ENCODE assay signal across 18 mouse cellular contexts in genomic region chr3:157616949-157617348, GRCm38 (mm10). TPM values are rescaled to one million over a fixed set of nuclear protein-coding genes. Genes with fewer than 3 reads are reported as not detected.
DNase-seq lines count a peak whose midpoint lies in the region; ATAC-seq lines count a peak whose summit lies in the region.
"Had no signal": no experiment of that assay in that cellular context is flagged by ENCODE, and none has a peak within 500 bp of the region (broad histone marks: within the 10 kb centered on the region; RNA-seq: fewer than 3 reads in every experiment).

No protein-coding gene starts in this region.

- peak; percentile 39 for DNase-seq in CD4-positive helper T cell, adult 2 months (ENCODE audit: low read depth, low spot score)
- peak; percentile 75 for DNase-seq in thymus, postnatal 0 days (ENCODE audit: low spot score)
- DNase-seq in lung, postnatal 25 days (ENCODE audit: low spot score), result no peak
- DNase-seq in urinary bladder, postnatal 14 days (ENCODE audit: low spot score), result no peak
- no peak for DNase-seq in ovary, postnatal 36 days (ENCODE audit: low spot score)
- DNase-seq: adrenal gland, postnatal 25 days; cerebellum, adult 11 months; gastrocnemius, postnatal 25 days; kidney, postnatal 10 days had no signal

- H3K9ac ChIP-seq in liver, embryonic 12.5 days, result no peak overlapping the region
- H3K9ac ChIP-seq: embryonic facial prominence, embryonic 15.5 days; forebrain, embryonic 15.5 days; limb, embryonic 13.5 days; midbrain, embryonic 13.5 days had no signal

- peak; percentile 39 for ATAC-seq in CD4-positive, CD25-positive, alpha-beta regulatory T cell, adult 4 months
- 0 out of 2 replicates have a peak, but pooled peaks have one; percentile 54 for ATAC-seq in liver, embryonic 12.5 days
- ATAC-seq: forebrain, embryonic 15.5 days; intestine, embryonic 16.5 days; midbrain, embryonic 13.5 days had no signal

- no peak overlapping the region for H3K27ac ChIP-seq in liver, embryonic 12.5 days
- H3K27ac ChIP-seq: embryonic facial prominence, embryonic 15.5 days; forebrain, embryonic 15.5 days; hindbrain, embryonic 10.5 days; limb, embryonic 13.5 days; midbrain, embryonic 13.5 days had no signal

- no peaks in the 10 kb centered on the region for H3K9me3 ChIP-seq in liver, embryonic 12.5 days (replicated peaks)
- H3K9me3 ChIP-seq: embryonic facial prominence, embryonic 15.5 days; forebrain, embryonic 15.5 days; hindbrain, embryonic 10.5 days; limb, embryonic 13.5 days; midbrain, embryonic 13.5 days had no signal

- H3K27me3 ChIP-seq in liver, embryonic 12.5 days (replicated peaks), result no peaks in the 10 kb centered on the region
- H3K27me3 ChIP-seq: embryonic facial prominence, embryonic 15.5 days; forebrain, embryonic 15.5 days; midbrain, embryonic 13.5 days had no signal

- H3K4me1 ChIP-seq in liver, embryonic 12.5 days, result no peaks in the 10 kb centered on the region
- H3K4me1 ChIP-seq: embryonic facial prominence, embryonic 15.5 days; forebrain, embryonic 15.5 days; hindbrain, embryonic 10.5 days; limb, embryonic 13.5 days; midbrain, embryonic 13.5 days had no signal

- H3K4me2 ChIP-seq in liver, embryonic 12.5 days, result no peak overlapping the region
- H3K4me2 ChIP-seq: embryonic facial prominence, embryonic 15.5 days; forebrain, embryonic 15.5 days; heart, embryonic 11.5 days; limb, embryonic 13.5 days; midbrain, embryonic 13.5 days had no signal

- no peak overlapping the region for H3K4me3 ChIP-seq in liver, embryonic 12.5 days
- H3K4me3 ChIP-seq: embryonic facial prominence, embryonic 15.5 days; forebrain, embryonic 15.5 days; hindbrain, embryonic 10.5 days; limb, embryonic 13.5 days; midbrain, embryonic 13.5 days had no signal

- H3K36me3 ChIP-seq in liver, embryonic 12.5 days, result no peaks in the 10 kb centered on the region
- H3K36me3 ChIP-seq: embryonic facial prominence, embryonic 15.5 days; forebrain, embryonic 15.5 days; hindbrain, embryonic 10.5 days; limb, embryonic 13.5 days; midbrain, embryonic 13.5 days had no signal

RNA-seq across cellular contexts. Expression of gene Ptger3, which starts 50.3 kb away (rescaled TPM):
- under 1 TPM; 0.34 to 0.52 TPM for polyA plus RNA-seq in CD4-positive, CD25-positive, alpha-beta regulatory T cell, adult 4 months (2017; shearing (Covaris generic))
- polyA plus RNA-seq in liver, embryonic 12.5 days (2016; fragmentation: Nextera tagmentation; extraction: Ambion mirVana), result 9.5 and 9.6 TPM in 2 replicates
- polyA plus RNA-seq in thymus, postnatal 0 days (2015; fragmentation: Nextera tagmentation; extraction: Ambion mirVana), result 2.8 and 3.4 TPM in 2 replicates

Comparison
In these comparisons a context has a peak if more than half of its experiments do, and no peak if none do; other contexts are left out.
1. DNase-seq: peak in CD4-positive helper T cell, adult 2 months (single experiment) and thymus, postnatal 0 days (single experiment); none in lung, postnatal 25 days (single experiment), urinary bladder, postnatal 14 days (single experiment) and ovary, postnatal 36 days (single experiment).